Mouse (Mus musculus) right cerebral cortex, postnatal 36 days (tissue): ENCODE results near the gene Cphx3.
"Not testable (repeated sequence)": the region's sequence is repeated elsewhere in the genome, so short reads cannot be mapped to it uniquely, and the experiment has no call there.

Source experiments
- DNase-seq, 2 experiments: peaks; one replicate each; pipeline ENCODE4 v3.0.0; 2022; ENCODE audit warnings: low spot score in 2 of 2, mixed read lengths in 1 of 2

Gene Cphx3

DNA sequence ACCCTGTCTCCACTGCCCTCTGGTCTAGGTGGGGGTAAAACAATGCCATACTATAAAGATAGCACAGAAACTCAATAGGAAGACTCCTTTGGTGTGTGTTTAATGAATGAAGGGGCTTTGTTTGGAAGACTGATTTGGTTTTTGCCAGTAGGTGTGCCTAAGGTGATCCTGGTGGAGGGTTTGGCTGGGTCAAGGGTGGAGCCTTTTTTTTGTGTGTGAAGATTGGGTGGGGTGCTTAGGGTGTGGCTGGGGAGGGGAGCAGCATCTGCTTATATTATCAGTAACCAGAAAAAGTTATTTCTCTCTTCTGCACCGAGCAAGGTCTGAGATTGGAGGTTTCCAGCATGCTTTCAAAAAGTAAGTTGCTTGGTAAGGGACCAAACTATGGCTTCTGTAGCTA lies at the start of gene Cphx3:
Cphx3 (plus strand) TSS at position 301 of the 400 bp plus-strand sequence.
- not testable (repeated sequence) for DNase-seq

DNA sequence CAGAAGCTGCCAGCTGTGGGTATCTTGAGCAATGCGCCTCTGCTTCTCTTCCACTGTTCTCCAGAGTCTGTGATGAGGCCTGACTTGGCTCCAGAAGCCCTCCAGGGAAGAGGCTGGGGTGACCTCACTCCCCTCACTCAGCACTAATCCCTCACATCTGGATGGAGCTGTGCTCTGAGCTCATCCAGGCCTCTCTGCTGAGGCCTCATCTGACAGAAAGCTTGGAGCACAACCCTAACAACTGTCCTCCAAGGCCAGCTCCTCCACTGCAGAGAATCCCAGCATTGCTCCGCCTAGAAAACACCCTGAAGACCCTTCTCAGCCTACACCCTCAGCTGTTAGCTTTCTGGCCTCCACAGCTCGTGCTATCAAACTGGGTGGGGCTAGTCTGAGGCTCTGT lies 47.7 kb upstream of the Cphx3 start:
- DNase-seq, result not testable (repeated sequence)

DNA sequence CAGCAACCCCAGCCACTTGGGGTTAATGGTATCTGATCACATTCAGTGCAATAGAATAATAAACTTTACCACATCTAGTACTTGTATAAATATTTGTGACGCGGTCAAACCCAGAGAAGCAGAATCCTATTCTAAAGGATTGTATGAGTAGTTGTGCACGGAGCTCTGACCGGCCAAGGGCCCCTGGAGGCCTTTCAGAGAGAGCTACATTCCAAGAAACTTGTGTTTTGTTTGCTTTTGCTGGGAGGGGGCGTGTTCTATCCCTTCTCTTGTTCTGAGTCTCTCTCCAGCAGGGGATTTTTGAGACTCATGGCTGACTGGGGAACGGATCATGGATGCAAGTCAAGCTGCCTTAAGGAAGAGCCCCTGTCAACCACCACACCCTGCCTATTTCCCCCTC lies 46.7 kb upstream of the Cphx3 start:
- not testable (repeated sequence) for DNase-seq

DNA sequence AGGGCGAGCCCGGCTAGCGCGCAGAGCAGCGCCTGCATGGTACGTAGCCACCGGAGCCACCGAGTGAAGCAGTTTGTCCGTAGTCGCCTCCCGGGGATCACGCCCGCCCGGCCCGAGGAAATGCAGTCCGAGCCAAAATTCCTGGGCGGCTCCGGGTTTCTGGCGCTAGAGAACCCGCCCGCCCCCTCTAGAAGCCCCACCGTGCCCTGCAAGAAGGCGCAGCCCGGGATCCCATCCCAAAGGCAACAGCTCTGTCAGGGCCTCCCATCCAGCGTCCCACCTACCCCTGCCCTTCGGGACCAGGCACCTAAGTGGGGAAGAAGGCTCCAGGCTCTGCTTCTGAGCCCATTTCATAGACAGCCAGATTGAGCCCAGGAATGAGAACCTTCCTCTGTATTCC lies 39.5 kb upstream of the Cphx3 start, which contains the start of gene Gm9780:
Gm9780 (minus strand) TSS at position 101 of the 400 bp plus-strand sequence.
- not testable (repeated sequence) for DNase-seq

DNA sequence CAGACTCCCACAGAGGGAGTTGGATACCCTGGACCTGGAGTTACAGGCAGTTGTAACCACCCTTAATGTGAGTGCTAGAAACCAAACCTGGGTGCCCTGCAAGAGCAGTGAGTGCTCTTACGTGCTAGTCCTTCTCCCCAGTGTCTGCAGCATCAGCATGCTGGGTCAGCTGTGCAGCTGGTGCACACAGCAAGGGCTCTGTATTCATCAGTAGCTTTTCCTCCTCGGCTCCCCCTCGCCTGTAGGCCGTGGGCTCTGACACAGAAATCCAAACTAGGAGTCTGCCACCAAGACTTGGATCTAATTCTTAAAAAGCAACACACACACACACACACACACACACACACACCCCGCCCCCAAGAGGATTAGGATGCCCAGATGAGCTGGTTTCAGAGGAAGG lies 37.1 kb upstream of the Cphx3 start:
- DNase-seq, result not testable (repeated sequence)

DNA sequence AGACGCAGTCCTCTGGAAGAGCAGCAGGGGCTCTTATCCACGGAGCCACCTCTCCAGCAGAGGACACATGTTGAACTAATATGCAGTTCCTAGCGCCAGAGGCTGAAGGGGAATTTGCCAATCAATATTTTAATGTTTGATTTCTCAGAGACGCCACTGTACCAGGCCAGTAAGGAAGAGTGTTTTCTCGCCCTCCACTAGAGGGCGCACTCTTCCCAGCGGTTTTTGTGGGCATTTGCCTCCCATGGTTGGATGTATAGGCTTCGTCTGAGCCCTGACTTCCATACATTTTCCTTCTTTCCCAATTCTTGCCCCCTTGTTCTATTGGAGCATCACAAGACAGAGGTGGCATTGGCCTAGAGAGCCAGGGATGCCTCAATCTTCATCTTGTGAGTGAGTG lies 35.1 kb upstream of the Cphx3 start:
- not testable (repeated sequence) for DNase-seq

DNA sequence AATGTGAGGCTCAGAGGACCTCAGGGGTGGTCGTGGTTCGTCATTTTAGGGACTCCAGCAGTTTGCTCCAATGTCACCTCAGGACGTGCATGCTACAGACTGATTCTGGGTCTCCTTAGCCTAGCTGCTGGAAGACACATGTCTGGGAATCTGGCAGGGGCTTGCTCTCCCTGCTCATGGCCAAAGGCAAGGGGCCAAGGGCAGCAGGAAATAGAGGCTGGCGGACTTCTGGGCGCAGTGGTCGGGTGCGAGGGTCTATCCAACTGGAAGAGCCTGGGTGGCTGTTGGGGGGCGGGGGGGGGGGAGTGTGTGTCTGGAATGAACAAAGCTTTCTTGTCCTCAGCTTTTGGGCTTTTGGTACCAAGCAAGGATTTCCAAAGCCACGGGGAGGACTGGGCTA lies 33.3 kb upstream of the Cphx3 start:
- DNase-seq, result not testable (repeated sequence)

DNA sequence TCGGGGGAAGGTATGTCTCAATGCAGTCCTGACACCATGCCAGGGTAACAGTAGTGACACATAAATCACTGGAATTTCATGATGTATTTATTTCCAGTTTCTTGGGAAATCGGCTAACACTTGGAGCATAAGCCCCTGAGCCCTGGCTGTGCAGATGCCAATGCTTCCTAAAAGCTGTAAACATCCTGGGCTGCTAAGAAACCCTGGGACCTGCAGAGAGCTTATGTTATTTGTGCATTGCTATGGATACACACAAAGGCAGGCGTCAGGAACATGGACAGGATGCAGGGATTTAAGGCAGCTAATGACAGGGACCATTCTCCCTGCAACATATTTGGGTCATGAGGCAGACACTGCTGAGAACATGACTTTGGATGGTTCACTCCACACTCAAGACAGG lies 23.9 kb upstream of the Cphx3 start:
- not testable (repeated sequence) for DNase-seq

DNA sequence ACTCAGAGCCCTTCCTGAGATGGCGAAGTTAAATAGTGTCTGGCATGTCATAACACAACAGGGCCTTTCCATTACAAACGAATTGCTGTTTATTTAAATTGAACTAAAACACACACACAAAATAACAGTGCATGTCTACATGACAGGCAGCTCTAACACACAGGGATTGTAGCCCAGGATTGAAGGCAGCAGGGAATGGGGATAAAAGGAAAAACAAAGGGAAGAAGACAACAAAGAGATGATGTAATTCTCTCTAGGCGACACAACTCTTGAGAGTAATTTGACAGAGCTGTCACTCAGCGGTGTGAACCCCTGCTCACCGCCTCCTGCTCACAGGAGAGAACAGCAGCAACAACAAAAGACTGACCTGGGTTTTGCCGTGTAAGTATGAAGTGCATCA lies 22.7 kb upstream of the Cphx3 start:
- DNase-seq, result not testable (repeated sequence)

DNA sequence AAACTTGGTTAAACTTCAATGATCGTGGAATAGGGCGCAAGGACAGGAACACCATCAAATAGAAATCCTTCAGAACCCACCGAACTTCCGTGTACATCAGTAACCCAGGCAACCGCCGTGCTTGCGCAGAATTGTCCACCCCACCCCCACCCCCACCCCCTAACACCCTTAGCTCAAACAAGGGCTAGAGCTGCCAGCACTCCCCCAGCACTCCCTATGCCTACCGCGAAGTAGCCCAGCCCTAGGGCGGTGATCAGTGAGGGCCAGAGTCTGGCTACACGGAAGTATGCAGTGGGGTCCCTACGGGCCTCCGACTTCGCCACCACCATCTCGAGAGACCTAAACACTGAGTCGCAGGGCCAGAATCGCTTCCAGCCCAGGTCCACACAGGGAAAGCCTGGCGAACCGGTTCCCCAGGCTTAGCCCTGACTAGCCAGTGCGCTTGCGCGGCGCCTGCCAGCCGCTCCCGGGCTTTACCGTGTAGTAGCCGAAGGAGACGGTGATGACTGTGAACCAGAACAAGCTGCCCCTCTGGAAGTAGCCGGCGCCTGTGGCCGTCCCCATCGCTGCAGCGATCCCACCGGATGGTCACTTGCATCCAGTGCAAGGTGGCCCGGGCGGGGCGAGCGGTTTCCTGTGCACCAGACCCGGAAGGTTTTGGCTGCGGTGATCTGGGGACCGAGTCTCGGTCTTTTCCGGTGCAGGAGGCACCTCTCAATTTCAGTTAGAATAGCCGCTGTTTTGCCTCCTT lies 15.3 kb upstream of the Cphx3 start:
- DNase-seq, result not testable (repeated sequence)

DNA sequence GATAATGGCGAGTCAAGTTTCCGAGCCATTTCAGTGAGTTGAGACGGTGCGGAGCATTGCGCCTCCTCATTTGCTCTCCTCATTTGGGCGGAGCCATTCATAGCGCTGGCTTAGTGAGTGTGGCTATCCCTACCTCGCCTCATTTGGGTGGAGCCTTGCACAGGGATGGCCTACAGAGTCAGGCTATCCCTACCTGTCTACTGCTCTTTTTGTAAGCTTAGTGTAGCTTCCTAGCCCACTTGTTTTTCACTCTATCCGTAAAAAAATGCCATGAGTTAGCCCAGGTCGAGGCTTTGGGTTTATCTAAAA lies 14.8 kb upstream of the Cphx3 start, which contains the start of gene Tmem254c:
Tmem254c (minus strand) TSS at position 31 of the 309 bp plus-strand sequence.
- not testable (repeated sequence) for DNase-seq

DNA sequence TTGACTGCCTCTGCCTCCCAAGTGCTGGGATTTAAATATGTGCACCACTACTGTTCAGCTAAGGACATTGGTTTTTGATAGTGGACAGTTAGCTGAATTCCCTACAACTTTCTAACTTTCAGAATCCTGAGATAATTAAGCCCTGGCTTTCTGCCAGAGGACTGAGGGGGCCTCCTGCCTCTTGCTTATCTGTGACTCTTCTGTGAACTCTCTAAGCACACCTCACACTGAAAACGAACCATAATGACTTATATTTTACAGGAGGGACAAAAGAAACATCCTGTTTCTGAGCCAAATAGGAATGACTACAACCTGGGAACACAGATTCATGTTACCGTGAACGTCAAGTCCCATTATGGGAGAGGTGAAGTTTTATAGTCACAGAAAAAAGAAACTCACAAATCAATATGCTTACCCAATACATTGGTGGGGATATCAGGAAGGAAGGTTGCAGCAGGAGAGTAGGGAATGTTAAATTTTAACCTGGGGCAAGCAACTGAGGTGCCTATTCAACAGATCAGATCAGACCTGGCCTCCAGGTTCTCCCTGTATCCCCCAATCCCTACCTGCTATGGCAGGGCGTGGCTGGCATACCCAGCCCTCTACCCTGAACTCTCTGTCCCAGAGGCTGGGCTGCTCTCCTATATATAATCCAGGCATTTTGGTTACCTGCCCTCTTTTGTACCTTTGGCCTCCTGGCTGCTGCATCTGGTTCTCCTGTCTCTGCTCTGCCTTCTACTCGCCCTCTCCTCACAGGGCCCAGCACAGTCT lies 5.3 kb upstream of the Cphx3 start:
- DNase-seq, result not testable (repeated sequence)

DNA sequence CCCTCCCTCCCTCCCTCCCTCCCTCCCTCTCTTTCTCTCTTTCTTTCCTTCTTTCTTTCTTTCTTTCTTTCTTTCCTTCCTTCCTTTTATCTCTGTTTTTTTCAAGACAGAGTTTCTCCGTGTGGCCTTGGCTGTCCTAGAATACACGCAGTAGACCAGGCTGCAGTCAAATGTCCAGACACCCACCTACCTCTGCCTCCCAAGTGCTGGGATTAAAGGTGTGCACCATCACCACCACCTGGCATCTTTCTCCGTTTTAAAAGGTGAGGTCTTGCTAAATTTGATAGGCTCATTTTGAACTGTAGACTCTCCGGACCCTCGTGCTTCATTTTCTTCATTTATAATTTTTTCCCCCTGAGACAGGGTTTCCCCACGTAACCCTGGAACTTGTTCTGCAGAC lies 881 bp upstream of the Cphx3 start, which contains the start of gene Cphx2:
Cphx2 (plus strand) TSS at position 301 of the 400 bp plus-strand sequence.
- not testable (repeated sequence) for DNase-seq

DNA sequence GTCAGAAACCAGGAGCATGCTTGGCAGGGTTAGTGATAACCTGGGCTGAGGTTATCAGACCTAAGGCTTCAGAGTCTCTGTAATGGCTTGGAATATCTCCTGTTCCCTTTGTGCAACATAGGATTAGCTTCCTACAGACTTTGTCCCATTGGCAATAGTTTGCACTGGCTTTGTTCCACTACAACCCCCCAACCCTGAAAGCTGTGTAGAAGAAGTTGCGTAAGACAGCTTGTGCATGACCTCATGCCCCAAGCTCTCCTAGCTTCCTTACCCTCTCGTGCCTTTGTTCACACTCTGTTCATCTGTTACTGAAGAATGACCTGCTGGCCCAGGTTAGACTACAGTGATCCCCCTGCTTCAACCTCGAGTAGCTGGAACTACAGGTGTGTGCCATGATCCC lies 15.5 kb downstream of the Cphx3 start:
- DNase-seq, result not testable (repeated sequence)

DNA sequence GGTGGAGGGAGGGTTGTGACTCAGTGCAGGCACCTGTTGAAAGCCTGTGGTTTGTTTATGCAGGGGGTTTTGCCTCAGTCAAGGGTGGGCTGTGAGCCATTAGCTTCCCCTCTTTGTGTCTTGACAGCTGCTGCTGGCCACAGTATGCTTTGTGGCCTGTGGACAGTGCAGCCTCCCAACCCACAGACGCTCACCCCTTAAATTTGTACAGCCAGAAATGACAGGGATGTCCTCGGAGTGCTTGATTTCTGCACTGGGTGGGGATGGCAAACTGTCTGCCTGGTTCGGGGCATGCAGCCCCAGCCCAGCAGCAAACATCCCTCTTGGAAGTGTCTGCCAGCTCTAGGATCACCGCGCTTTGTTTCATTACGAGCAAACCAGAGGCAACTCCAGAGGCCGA lies 36.1 kb downstream of the Cphx3 start, which contains the start of gene Duxbl2:
Duxbl2 (plus strand) TSS at position 200 of the 400 bp plus-strand sequence.
- not testable (repeated sequence) for DNase-seq

DNA sequence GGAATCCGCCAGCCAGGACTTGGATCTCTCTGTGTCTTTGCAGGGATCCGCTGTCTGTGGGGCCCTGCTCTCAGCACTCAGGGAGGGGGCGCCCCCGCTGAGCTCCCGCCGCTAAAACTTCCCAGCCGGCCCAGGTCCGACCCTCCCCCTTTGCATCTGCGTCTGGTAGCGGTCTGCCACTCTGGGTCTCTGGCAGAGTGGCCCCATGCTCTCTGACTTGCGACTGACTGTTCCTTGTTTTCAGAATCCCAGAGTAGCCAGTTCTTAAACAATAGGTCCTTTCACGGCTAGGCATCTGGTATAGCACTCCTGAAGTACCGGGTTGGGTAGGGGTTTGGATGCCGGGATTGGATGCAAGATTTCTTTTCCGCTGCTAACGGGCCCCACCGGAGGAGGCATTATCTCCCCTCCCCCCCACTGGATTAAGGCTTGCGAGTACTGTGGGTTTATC lies 36.5 kb downstream of the Cphx3 start:
- not testable (repeated sequence) for DNase-seq

DNA sequence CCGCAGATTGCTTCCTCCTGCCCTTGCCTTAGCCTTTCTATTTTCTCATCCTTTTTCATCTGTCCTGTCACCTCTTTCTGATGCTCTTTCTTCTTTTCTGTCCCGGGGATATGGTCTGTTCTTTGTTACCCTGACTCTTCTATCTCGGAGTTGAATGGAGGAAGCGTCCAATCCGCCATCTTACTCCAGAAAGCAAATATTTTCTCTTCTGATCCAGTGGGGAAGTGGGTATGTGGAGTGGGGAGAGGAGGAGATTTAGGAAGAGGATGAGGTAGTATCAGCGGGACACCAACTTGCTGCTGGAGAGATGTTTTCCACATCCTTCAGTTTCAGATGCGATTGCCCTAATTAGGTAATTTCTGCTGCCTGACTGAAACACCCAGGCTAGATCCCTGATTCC lies 37.0 kb downstream of the Cphx3 start:
- DNase-seq, result not testable (repeated sequence)

DNA sequence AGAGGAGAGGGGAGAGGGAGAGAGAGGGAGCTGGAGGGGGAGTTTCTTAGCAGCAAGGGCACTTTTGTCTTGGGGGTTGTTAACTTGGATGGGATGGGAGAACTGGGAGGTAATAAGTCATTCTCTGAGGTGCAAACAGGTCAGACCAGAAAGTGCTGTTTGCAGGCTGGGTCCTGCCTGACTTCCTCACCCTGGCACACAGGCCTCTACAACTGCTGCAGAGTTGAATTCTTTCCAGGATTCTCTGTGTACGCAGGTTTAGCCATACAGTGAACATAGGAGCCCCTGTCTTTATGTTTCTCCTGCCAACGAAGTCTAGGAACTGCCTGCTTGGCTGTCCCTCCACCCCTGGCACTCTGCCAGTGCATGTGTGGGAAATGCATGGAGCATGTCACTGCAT lies 65.0 kb downstream of the Cphx3 start:
- not testable (repeated sequence) for DNase-seq

DNA sequence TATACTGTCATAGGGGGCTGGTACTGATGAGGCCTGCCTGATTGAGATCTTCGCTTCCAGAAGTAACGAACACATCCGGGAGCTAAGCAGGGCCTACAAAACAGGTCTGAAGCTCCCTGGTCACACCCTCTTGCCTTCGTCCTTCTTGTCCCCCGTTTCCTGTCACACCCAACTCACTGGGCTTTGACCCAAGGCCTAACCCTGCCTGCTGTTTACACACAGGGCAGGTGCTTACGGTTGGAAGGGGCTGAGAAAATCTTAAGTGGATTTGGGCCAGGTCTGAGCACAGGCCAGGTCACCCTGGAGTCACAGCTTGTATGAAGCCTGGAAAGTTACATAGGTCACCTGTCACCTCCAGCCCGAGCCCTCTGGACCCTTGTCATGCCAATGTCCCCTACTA lies 73.9 kb downstream of the Cphx3 start:
- DNase-seq, result not testable (repeated sequence)

DNA sequence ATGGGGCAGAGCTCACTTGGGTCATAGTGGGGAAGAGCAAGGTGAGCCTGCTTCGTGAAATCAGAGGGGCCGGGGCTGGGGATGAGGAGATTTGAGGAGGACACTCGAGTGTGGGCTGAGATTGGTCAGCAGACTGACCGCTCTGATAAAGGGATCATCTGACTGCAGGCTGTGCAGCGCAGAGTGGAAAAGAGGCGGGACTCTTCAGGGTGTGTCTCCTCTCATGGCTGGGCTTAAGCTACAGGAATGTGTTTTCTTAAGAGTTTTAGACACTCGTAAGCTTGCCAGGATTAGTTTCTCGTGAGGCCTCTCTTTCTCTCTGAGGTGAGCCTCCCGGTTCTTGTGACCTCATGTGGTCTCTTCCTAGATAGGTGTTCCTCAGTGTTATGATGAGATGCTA lies 79.1 kb downstream of the Cphx3 start:
- not testable (repeated sequence) for DNase-seq

DNA sequence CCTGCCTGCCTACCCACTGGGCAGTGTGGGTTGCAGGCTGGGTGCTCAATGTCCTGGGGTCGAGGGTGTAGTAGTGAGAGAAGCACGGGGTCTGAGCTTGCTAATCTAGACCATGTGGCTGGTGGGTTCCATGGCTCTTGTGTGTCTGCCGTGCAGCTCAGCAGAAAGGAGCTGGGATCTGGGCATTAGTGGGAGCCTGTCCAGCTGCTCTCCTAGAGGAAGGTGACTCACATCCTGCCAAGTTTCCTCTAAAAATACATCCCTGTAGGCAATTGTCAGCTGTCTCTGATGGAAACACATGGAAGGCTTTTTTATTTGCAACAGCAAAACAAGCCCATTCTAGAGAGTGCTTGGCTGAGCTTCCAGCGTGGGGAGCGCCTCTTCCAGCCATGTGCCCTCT lies 80.3 kb downstream of the Cphx3 start:
- DNase-seq, result not testable (repeated sequence)

DNA sequence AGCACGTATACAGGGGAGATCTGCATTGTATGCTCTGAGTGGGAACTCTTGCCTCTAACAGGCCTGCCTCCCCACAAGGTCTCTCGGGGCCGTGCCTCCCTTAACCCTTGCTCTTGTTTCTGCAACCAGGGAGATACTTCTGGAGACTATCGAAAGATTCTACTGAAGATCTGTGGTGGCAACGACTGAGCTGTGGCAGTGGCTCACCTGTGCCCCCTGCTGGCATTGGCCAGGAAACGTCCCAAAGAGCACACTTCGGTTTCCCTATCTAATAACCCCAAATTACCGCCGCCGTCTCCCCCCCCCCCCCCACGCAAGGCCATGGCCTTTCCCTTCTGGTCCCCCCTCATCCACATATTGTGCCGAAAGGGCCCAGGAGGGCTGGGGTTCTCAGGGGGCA lies 83.2 kb downstream of the Cphx3 start:
- not testable (repeated sequence) for DNase-seq

DNA sequence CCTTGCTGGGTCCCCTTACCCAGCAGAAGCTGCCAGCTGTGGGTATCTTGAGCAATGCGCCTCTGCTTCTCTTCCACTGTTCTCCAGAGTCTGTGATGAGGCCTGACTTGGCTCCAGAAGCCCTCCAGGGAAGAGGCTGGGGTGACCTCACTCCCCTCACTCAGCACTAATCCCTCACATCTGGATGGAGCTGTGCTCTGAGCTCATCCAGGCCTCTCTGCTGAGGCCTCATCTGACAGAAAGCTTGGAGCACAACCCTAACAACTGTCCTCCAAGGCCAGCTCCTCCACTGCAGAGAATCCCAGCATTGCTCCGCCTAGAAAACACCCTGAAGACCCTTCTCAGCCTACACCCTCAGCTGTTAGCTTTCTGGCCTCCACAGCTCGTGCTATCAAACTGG lies 91.9 kb downstream of the Cphx3 start:
- not testable (repeated sequence) for DNase-seq
